Mouse (Mus musculus) heart, adult 8-10 months (tissue): Measurements from ENCODE around the gene Dctn2. TPM values are rescaled to one million over a fixed set of nuclear protein-coding genes. Genes with fewer than 3 reads are reported as not detected.
A peak's percentile ranks its signal among the peaks of the same experiment; 100 is the strongest.
"Not testable (repeated sequence)": the region's sequence is repeated elsewhere in the genome, so short reads cannot be mapped to it uniquely, and the experiment has no call there.

ENCODE experiments used
- DNase-seq: peaks from one replicate; pipeline ENCODE4 v3.0.0; 2022; ENCODE audit warnings: low spot score
- total RNA-seq, 4 experiments: library from RNA; stranded (reverse); gene quantifications; 2 replicates each; pipeline ENCODE4 v1.2.4; 2022

Gene Dctn2
- total RNA-seq, 4 experiments from 2014 or later = 143 to 151 (median 146) TPM

DNA sequence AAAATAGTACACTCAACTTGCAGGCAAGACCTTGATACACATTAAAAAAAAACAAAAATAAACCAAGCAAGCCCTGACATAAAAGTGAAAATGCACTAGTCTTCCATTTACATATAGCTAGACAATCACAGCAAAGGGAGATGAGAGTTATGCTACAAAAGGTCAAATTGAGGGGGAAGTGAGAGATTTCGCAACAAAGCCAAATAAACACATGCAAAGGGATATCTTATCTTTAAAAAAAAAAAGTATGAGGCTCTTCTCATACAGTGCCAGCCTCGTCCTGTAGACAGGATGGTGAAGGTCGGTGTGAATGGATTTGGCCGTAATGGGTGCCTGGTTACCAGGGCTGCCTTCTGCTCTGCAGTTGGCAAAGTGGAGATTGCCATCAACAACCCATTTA lies 46.7 kb downstream of the Dctn2 start:
- DNase-seq = no peak

GRCm38 (mm10) chr10:127313516-127313915 lies 47.3 kb downstream of the Dctn2 start:
- DNase-seq = not testable (repeated sequence)

DNA sequence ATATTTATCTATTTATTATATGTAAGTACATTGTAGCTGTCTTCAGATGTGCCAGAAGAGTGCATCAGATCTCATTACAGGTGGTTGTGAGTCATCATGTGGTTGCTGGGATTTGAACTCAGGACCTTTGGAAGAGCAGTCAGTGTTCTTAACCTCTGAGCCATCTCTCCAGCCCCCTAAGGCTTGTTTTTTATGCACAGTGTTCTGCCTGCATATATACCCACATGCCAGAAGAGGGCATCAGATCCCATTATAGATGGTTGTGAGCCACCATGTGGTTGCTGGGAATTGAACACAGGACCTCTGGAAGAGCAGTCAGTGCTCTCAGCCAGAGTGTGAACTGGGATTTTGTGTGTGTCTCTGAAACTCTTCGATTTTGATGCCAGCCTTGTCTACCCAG lies 48.8 kb downstream of the Dctn2 start:
- DNase-seq = not testable (repeated sequence)

DNA sequence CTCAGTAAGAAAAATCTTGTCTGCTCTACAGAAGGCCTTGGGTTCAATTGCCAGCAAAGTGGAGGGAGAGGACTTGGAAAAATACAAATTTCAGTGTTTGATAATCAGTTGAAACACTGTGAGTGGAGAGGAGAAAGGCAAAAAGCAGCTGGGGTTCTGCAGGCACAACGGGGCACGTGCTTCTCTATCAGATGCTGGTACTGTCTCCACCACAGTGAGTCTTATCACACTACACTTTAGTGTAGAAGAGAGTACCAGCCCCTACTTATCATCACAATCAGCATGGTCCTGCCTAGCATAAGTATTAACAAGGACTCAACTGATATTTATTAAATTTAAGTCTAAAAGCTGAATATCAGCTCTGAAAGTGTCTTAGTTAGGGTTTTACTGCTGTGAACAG lies 51.1 kb downstream of the Dctn2 start:
- DNase-seq = no peak

DNA sequence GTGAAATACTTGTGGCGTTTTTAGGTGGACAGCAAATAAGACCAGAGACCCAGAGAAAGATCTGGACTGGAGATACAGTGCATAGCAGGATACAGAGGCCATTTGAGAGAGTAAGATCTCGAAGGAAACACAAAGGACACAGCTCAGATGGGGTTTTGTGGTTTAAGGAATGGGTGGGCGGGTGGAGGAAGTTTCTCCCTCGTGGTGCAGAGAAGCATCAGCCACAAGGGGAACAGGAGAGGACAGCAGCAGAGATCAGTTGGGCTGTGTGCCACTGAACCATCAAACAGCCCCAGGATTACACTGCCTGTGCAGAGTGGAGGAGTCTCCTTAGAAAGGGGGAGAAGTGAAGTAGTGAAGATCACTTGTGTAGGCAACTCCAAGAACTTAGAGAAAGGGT lies 51.8 kb downstream of the Dctn2 start:
- DNase-seq = no peak

- DNase-seq = no peak
These were observed 53.8 kb downstream of the Dctn2 start for GRCm38 (mm10) chr10:127319969-127320368.

DNA sequence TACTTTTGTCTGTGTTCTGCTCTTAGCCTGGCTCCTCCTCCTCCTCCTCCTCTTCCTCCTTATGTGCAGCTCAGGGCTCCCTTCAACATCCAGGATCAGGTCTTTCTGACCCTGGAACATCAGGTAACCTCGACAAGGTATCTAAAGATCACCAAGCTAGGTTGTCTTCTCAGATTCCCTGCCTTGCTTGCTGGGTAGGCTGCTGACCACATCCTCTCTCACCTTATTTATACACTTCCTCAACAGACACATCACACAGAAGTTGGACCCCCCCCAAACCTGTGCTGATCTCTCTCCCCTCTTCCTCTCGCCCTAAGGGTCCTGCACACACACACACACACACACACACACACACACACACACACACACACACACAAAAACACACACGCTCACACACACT lies 55.5 kb downstream of the Dctn2 start, which contains the start of gene Arhgap9:
Gene Arhgap9, plus strand, starts transcription at position 344 of the 400 bp plus-strand sequence.
- no peak for DNase-seq

DNA sequence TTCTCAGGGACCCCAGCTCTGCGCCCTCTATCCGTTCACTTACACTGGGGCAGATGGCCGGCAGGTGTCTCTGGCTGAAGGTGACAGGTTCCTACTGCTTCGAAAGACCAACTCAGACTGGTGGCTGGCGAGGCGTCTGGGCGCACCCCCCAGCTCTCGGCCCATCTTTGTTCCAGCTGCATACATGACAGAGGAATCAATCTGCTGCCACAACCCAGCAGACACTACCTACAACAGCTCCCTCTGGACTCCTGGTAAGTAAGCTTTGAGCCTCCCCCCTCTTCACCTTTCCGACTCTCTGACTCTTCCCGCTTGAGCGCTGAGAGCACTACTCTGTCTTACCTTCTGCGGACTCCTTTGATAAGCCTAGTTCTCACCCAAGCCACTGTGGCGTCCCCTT lies 56.0 kb downstream of the Dctn2 start:
- no peak for DNase-seq

DNA sequence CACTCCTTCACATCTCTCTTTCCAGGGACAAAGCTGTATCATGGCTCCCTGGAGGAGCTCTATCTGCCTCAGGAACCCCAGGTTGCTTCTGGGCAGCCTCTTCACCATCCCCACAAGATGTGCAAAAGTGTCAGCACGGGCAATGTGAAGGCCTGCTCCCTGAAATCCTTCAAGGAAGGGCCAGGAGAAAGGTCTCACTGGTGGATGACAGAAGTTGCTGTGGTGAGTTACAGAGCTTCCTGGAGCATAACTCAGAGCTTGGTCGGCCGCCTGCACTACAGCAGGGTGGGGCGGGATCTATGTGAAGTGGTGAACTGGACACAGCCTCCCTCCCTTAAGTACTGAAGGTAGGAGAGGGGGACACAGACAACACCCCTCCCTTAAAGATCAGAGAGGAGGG lies 56.5 kb downstream of the Dctn2 start:
- DNase-seq = no peak

DNA sequence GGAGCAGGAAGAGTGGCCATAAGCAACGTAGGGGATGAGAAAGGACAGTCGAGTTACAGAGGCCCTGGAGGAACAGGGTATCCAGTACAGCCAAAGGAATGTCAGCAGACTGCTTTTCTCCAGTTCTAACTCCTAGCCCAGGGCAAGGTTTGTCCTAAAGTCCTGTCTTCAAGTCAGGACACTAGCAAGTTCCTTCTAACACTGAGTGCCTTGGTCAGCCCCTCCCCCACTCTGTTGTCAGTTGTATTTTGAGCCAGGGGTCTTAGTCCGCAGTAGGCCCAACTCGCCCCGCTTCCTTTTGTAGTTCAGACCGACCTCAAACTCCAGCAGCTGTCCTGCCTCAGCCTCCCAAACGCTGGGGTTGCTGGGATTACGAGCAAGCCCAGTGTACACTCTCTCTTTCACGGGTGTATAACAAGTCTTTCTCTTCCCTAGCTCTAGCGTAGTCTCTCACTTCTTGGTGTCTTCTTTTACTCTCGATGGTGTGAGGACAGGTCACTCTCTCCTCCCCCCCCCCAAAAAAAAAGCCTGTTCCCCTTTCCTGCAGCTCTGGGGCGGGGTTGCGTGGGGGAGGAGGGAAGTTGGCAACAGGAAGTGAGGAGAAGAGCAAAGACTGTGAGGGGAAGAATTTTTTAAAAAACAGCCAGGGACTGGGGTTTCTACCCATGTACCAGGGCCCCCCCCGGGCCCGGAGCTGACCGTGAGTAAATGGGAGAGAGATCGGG lies 57.1 kb downstream of the Dctn2 start:
- no peak for DNase-seq

DNA sequence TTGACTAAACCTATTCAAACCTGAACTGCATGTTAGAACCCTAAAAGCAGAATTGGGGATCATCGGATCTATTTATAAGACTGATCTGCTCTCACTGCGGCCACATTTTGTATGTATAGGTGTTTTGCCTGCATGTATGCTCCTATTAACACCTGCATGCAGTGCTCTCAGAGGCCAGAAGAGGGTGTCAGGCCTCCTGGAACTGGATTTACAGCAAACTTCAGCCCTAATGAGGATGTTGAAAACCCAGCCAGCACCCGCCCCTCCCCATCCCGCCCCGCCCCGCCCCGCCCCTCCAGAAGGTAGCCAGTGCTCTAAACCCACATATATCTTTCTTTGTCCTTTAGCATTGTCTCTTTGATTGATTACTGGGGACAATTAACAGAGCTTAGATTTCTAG lies 58.3 kb downstream of the Dctn2 start:
- DNase-seq = peak; percentile 33

DNA sequence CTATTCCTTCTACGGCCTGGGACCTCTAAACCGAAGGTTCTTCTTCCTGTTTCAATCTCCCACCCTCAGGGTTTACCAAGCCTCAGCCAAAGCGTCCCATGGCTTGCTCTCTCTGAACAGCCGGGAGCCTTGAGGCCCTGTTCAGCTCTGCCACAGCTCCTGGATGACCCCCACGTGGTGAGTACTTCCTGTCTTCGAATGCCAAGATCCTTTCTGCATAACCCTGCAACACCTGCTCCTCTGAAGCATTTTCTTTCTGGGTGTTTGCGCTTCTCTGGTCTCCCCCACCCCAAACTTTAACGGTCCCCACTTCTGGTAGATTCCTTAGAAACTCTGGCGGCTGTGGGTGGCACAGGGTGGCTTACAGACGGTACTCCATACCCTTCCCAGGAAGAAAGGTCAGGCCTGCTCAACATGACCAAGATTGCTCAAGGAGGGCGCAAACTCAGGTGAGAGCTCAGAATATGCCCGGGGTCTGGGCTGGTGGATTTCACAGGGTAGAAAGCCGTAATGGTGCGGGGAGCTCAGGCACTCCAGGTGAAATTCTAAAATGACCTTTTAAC lies 59.4 kb downstream of the Dctn2 start:
- no peak for DNase-seq

- peak; percentile 16 for DNase-seq
These were observed 60.0 kb downstream of the Dctn2 start for GRCm38 (mm10) chr10:127326017-127326801.

- DNase-seq = peak; percentile 9
These were observed 60.7 kb downstream of the Dctn2 start for GRCm38 (mm10) chr10:127326828-127327227.

GRCm38 (mm10) chr10:127327461-127328145 lies 61.4 kb downstream of the Dctn2 start:
- DNase-seq = no peak

- DNase-seq = no peak
These were observed 64.0 kb downstream of the Dctn2 start for GRCm38 (mm10) chr10:127330212-127330611.

Other genes starting within 250 kb of the Dctn2 start
- gene Tsfm, start 235.5 kb upstream of the Dctn2 start, total RNA-seq = 10 to 100 TPM; 50.9 to 67.0 (median 55.9) TPM
- 1 to 10 TPM; 7.5 to 9.6 (median 9.2) TPM for gene Mettl1, start 225.0 kb upstream of the Dctn2 start, total RNA-seq
- not detected for gene Eef1akmt3, start 224.9 kb upstream of the Dctn2 start, total RNA-seq
- under 1 TPM in 1 of 4 experiments, not detected in 3; 0.19 TPM for gene Cyp27b1, start 218.1 kb upstream of the Dctn2 start, total RNA-seq
- 1 to 10 TPM; 2.4 to 4.1 (median 3.3) TPM for gene March9, start 206.2 kb upstream of the Dctn2 start, total RNA-seq
- 10 to 100 TPM; 74.9 to 90.0 (median 79.0) TPM for gene Cdk4, start 202.8 kb upstream of the Dctn2 start, total RNA-seq
- 10 to 100 TPM; 43.7 to 50.9 (median 48.6) TPM for gene Tspan31, start 196.1 kb upstream of the Dctn2 start, total RNA-seq
- gene Agap2, start 191.1 kb upstream of the Dctn2 start, total RNA-seq = 1 to 10 TPM; 3.6 to 6.1 (median 4.8) TPM
- 10 to 100 TPM; 22.2 to 31.6 (median 24.1) TPM for gene Os9, start 145.2 kb upstream of the Dctn2 start, total RNA-seq
- 1 to 10 TPM; 1.2 to 3.2 (median 1.5) TPM for gene B4galnt1, start 101.1 kb upstream of the Dctn2 start, total RNA-seq
- 10 to 100 TPM; 13.0 to 24.6 (median 15.5) TPM for gene Slc26a10, start 85.7 kb upstream of the Dctn2 start, total RNA-seq
- gene Arhgef25, start 76.3 kb upstream of the Dctn2 start, total RNA-seq = 10 to 100 TPM in 3 of 4 experiments, 1 to 10 TPM in 1; 8.1 to 13.4 (median 10.8) TPM
- 10 to 100 TPM; 18.1 to 29.6 (median 24.2) TPM for gene Dtx3, start 70.6 kb upstream of the Dctn2 start, total RNA-seq
- 10 to 100 TPM; 32.4 to 38.3 (median 35.3) TPM for gene Pip4k2c, start 54.8 kb upstream of the Dctn2 start, total RNA-seq
- gene Kif5a, start 3.0 kb upstream of the Dctn2 start, total RNA-seq = 1 to 10 TPM in 2 of 4 experiments, under 1 TPM in 2; 0.54 to 1.6 (median 1.2) TPM
- 10 to 100 TPM; 17.6 to 25.5 (median 19.5) TPM for gene Mbd6, start 22.6 kb downstream of the Dctn2 start, total RNA-seq
- 10 to 100 TPM; 42.1 to 48.8 (median 45.4) TPM for gene Mars, start 45.4 kb downstream of the Dctn2 start, total RNA-seq
- 1 to 10 TPM; 1.5 to 3.2 (median 3.0) TPM for gene Arhgap9, start 55.6 kb downstream of the Dctn2 start, total RNA-seq
- gene Gli1, start 75.6 kb downstream of the Dctn2 start, total RNA-seq = 1 to 10 TPM; 1.1 to 1.7 (median 1.3) TPM
- not detected for gene Inhbe, start 88.0 kb downstream of the Dctn2 start, total RNA-seq
- not detected for gene Inhbc, start 104.1 kb downstream of the Dctn2 start, total RNA-seq
- gene R3hdm2, start 114.0 kb downstream of the Dctn2 start, total RNA-seq = 100 to 1,000 TPM; 150 to 177 (median 168) TPM
- 1 to 10 TPM in 1 of 4 experiments, under 1 TPM in 2, not detected in 1; 0.66 to 1.5 (median 0.76) TPM for gene Stac3, start 235.3 kb downstream of the Dctn2 start, total RNA-seq
- 10 to 100 TPM; 17.2 to 26.5 (median 21.6) TPM for gene Ndufa4l2, start 248.6 kb downstream of the Dctn2 start, total RNA-seq